ENCODE assay signal across 8 mouse cellular contexts in genomic region chr7:45128624-45129246, GRCm38 (mm10). TPM values are rescaled to one million over a fixed set of nuclear protein-coding genes. Genes with fewer than 3 reads are reported as not detected.
DNase-seq lines count a peak whose midpoint lies in the region; ATAC-seq and TF ChIP-seq lines count a peak whose summit lies in the region.

Rpl13a (minus strand) TSS chr7:45128761.

- 0 out of 2 replicates have a peak, but pooled peaks cover 8% of the 10 kb centered on the region for H3K4me1 ChIP-seq in hindbrain, postnatal 0 days (ENCODE audit: insufficient read depth, low read length)

- H3K4me2 ChIP-seq in hindbrain, postnatal 0 days (ENCODE audit: low read depth, low read length), result peak within 1 kb of the TSS; percentile 93

- peak within 1 kb of the TSS; percentile 90 for H3K4me3 ChIP-seq in gastrocnemius, adult 2 months
- peak within 1 kb of the TSS; percentile 95 for H3K4me3 ChIP-seq in hindbrain, postnatal 0 days (ENCODE audit: low read length)
- peak within 1 kb of the TSS; percentile 85 for H3K4me3 ChIP-seq in left cerebral cortex, adult 2 months

- ATAC-seq in common myeloid progenitor, adult 5-6 weeks (replicated peaks; ENCODE audit: low read depth, poor library complexity, severe bottlenecking), result peak; percentile 69
- ATAC-seq in hindbrain, postnatal 0 days, result peak; percentile 95
- peak; percentile 77 for ATAC-seq in megakaryocyte, adult 5-6 weeks (ENCODE audit: poor library complexity, severe bottlenecking)

- peak; percentile 82 for TF ChIP-seq CTCF in gastrocnemius, adult 2 months (IDR thresholded peaks at IDR 0.05)
- TF ChIP-seq CTCF in hindbrain, postnatal 0 days (IDR thresholded peaks at IDR 0.05; ENCODE audit: low read depth), result peak; percentile 90
- peak; percentile 72 for TF ChIP-seq CTCF in left cerebral cortex, adult 2 months (IDR thresholded peaks at IDR 0.05)

- peaks cover 23% of the 10 kb centered on the region for H3K36me3 ChIP-seq in hindbrain, postnatal 0 days (ENCODE audit: insufficient read depth, low read length)

- H3K27ac ChIP-seq in gastrocnemius, adult 2 months, result peak within 1 kb of the TSS; percentile 96
- H3K27ac ChIP-seq in hindbrain, postnatal 0 days, result peak within 1 kb of the TSS; percentile 92
- H3K27ac ChIP-seq in left cerebral cortex, adult 2 months, result peak within 1 kb of the TSS; percentile 93

- 1% methylated on average over 48 of the region's 48 CpGs for WGBS in hindbrain, postnatal 0 days

- no peaks in the 10 kb centered on the region for H3K9me3 ChIP-seq in hindbrain, postnatal 0 days (ENCODE audit: low read length)

- no peaks in the 10 kb centered on the region for H3K27me3 ChIP-seq in hindbrain, postnatal 0 days (ENCODE audit: insufficient read depth, low read length)

- DNase-seq in ZHBTc4 (ENCODE audit: low read depth, low spot score), result peak; percentile 99
- peak; percentile 98 for DNase-seq in gastrocnemius, adult 2 months
- peak; percentile 100 for DNase-seq in hindbrain, postnatal 0 days (ENCODE audit: low spot score)
- peak; percentile 98 to 99 for DNase-seq in left cerebral cortex, adult 2 months (ENCODE audit: extremely low spot score in 1 of 2, low spot score in 2 of 2)
- DNase-seq in right cerebral cortex, adult 2 months (ENCODE audit: low spot score in 2 of 2), result peak; percentile 99
- DNase-seq in urinary bladder, postnatal 14 days (ENCODE audit: low spot score), result peak; percentile 98

- intact Hi-C loops in gastrocnemius, adult 2 months (cut with DNase I), result no loop called here
- intact Hi-C loops in left cerebral cortex, adult 2 months (cut with DNase I), result loop anchor here (2.0 to 10.0 kb wide), 3 partner anchors 26 to 274 kb away; partner anchors contain the start of genes Aldh16a1, Pih1d1 and Pnkp

- peak within 1 kb of the TSS; percentile 99 for H3K9ac ChIP-seq in hindbrain, postnatal 0 days (replicated peaks; ENCODE audit: low read length)

RNA-seq across cellular contexts. Expression of gene Rpl13a, which starts in this region (rescaled TPM):
- total RNA-seq in common myeloid progenitor, adult 5-6 weeks (2017), result 3,242 and 3,932 TPM in 2 replicates
- total RNA-seq in gastrocnemius, adult 2 months (2021), result 100 to 1,000 TPM; 552 to 624 TPM
- 1,377 and 1,807 TPM in 2 replicates for total RNA-seq in hindbrain, postnatal 0 days (2014; rRNA removed)
- polyA plus RNA-seq in hindbrain, postnatal 0 days (2015; fragmentation: Nextera tagmentation; extraction: Ambion mirVana), result 800 and 828 TPM in 2 replicates
- total RNA-seq in left cerebral cortex, adult 2 months (2021), result 100 to 1,000 TPM; 695 to 716 TPM
- 1,652 and 1,953 TPM in 2 replicates for total RNA-seq in megakaryocyte, adult 5-6 weeks (2015)
- 2,014 and 2,240 TPM in 2 replicates for total RNA-seq in megakaryocyte, adult 5-6 weeks (2017)

Comparison
In these comparisons a context has a peak if more than half of its experiments do, and no peak if none do; other contexts are left out.
1. Peak in every context shown above with its lines: DNase-seq, ATAC-seq, H3K4me3 ChIP-seq and H3K27ac ChIP-seq.